9 mouse cellular contexts compared by ENCODE assay signal in the genomic region with DNA sequence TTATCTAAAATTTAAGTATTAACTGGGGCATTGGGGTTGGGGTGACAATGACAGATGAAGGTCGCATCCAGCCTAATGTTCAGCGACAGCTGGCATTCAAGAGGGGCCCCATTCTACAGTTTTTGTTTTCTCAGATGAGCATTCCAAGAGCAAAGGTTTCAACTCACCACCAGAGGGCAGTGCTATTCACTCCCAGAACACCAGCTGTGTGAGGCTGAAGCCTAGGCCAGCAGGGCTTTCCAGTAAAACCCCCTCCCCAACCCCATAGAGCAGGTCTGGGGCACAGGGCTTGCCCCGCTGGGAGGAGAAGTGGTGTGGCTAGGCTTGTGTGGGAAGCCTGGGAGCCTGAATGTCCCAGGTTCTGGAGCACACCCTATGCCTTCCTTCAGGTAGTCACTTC. TPM values are rescaled to one million over a fixed set of nuclear protein-coding genes. Genes with fewer than 3 reads are reported as not detected.
DNase-seq lines count a peak whose midpoint lies in the region; ATAC-seq and TF ChIP-seq lines count a peak whose summit lies in the region.
"Had no signal": no experiment of that assay in that cellular context is flagged by ENCODE, and none has a peak within 500 bp of the region (broad histone marks: within the 10 kb centered on the region; RNA-seq: fewer than 3 reads in every experiment).

No protein-coding gene starts in this region.

- H3K4me2 ChIP-seq in forebrain, postnatal 0 days (ENCODE audit: low read depth): no peak overlapping the region
- H3K4me2 ChIP-seq in kidney, embryonic 14.5 days (replicated peaks; ENCODE audit: low read depth, low read length): no peak overlapping the region
- no peak overlapping the region for H3K4me2 ChIP-seq in liver, embryonic 13.5 days
- H3K4me2 ChIP-seq: neural tube, embryonic 13.5 days had no signal

- TF ChIP-seq POLR2A in bone marrow macrophage, adult 2 months (IDR thresholded peaks at IDR 0.05; ENCODE audit: borderline replicate concordance, low read depth, low read length): no peak

- TF ChIP-seq CTCF in bone marrow macrophage, adult 2 months (IDR thresholded peaks at IDR 0.05; ENCODE audit: low read depth, low read length): peak; percentile 59
- TF ChIP-seq CTCF in forebrain, postnatal 0 days (IDR thresholded peaks at IDR 0.05; ENCODE audit: low read depth): peak; percentile 83

- no peaks in the 10 kb centered on the region for H3K9me3 ChIP-seq in forebrain, postnatal 0 days (ENCODE audit: low read length)
- no peaks in the 10 kb centered on the region for H3K9me3 ChIP-seq in kidney, embryonic 14.5 days (ENCODE audit: control insufficient read depth, low read length)
- H3K9me3 ChIP-seq in liver, embryonic 13.5 days (replicated peaks): no peaks in the 10 kb centered on the region
- H3K9me3 ChIP-seq: neural tube, embryonic 13.5 days had no signal

- H3K27me3 ChIP-seq in forebrain, postnatal 0 days (ENCODE audit: insufficient read depth, low read length): no peaks in the 10 kb centered on the region
- H3K27me3 ChIP-seq in kidney, embryonic 14.5 days (ENCODE audit: control insufficient read depth, insufficient read depth, low read length): no peaks in the 10 kb centered on the region
- peaks cover 9% of the 10 kb centered on the region; the same call in 1 of the 2 replicates for H3K27me3 ChIP-seq in liver, embryonic 13.5 days

- ATAC-seq in forebrain, postnatal 0 days: peak; percentile 61
- peak; percentile 51; the same call in 1 of the 2 replicates for ATAC-seq in kidney, embryonic 14.5 days (ENCODE audit: low FRiP score, low TSS enrichment)
- ATAC-seq in liver, embryonic 13.5 days (ENCODE audit: low read depth): no peak

- WGBS in forebrain, postnatal 0 days: 3% methylated on average over 3 of the region's 3 CpGs
- WGBS in kidney, embryonic 14.5 days: 0% methylated on average over 3 of the region's 3 CpGs
- WGBS in liver, embryonic 13.5 days (ENCODE audit: insufficient replicate concordance): 8% methylated on average over 3 of the region's 3 CpGs

- H3K36me3 ChIP-seq in forebrain, postnatal 0 days (ENCODE audit: insufficient read depth): no peaks in the 10 kb centered on the region
- no peaks in the 10 kb centered on the region for H3K36me3 ChIP-seq in kidney, embryonic 14.5 days (ENCODE audit: control insufficient read depth, insufficient read depth, low read length)
- no peaks in the 10 kb centered on the region for H3K36me3 ChIP-seq in liver, embryonic 13.5 days
- H3K36me3 ChIP-seq: neural tube, embryonic 13.5 days had no signal

- peak; percentile 57 for DNase-seq in urinary bladder, postnatal 14 days (ENCODE audit: low spot score)
- no peak for DNase-seq in urinary bladder, postnatal 25 days (ENCODE audit: low spot score)
- peak; percentile 64 for DNase-seq in forebrain, postnatal 0 days
- DNase-seq in liver, embryonic 13.5 days: peak; percentile 14
- peak; percentile 51 to 61 for DNase-seq in right cerebral cortex, adult 2 months (ENCODE audit: low spot score in 2 of 2)
- no peak for DNase-seq in ovary, postnatal 14 days (ENCODE audit: low spot score)

- no peak overlapping the region for H3K9ac ChIP-seq in forebrain, postnatal 0 days
- no peak overlapping the region for H3K9ac ChIP-seq in kidney, embryonic 14.5 days (ENCODE audit: low read depth, low read length)
- H3K9ac ChIP-seq in liver, embryonic 13.5 days: no peak overlapping the region
- H3K9ac ChIP-seq: neural tube, embryonic 13.5 days had no signal

- H3K4me3 ChIP-seq in bone marrow macrophage, adult 2 months (ENCODE audit: insufficient read depth, low read length): no peak overlapping the region
- H3K4me3 ChIP-seq in forebrain, postnatal 0 days (ENCODE audit: low read depth, low read length): no peak overlapping the region
- no peak overlapping the region for H3K4me3 ChIP-seq in kidney, embryonic 14.5 days (ENCODE audit: low read length)
- no peak overlapping the region for H3K4me3 ChIP-seq in liver, embryonic 13.5 days (replicated peaks)
- H3K4me3 ChIP-seq: neural tube, embryonic 13.5 days had no signal

- H3K27ac ChIP-seq in bone marrow macrophage, adult 2 months (ENCODE audit: insufficient read depth, low read depth, low read length): no peak overlapping the region
- H3K27ac ChIP-seq in forebrain, postnatal 0 days (ENCODE audit: low read depth, low read length): no peak overlapping the region
- no peak overlapping the region for H3K27ac ChIP-seq in kidney, embryonic 14.5 days (ENCODE audit: low read depth, low read length)
- no peak overlapping the region for H3K27ac ChIP-seq in liver, embryonic 13.5 days
- H3K27ac ChIP-seq: neural tube, embryonic 13.5 days had no signal

- no peaks in the 10 kb centered on the region for H3K4me1 ChIP-seq in bone marrow macrophage, adult 2 months (ENCODE audit: control insufficient read depth, insufficient read depth, low read length)
- no peaks in the 10 kb centered on the region for H3K4me1 ChIP-seq in forebrain, postnatal 0 days (ENCODE audit: insufficient read depth)
- peaks cover 5% of the 10 kb centered on the region; the same call in 1 of the 2 replicates for H3K4me1 ChIP-seq in kidney, embryonic 14.5 days (ENCODE audit: control insufficient read depth, insufficient read depth, low read length)
- H3K4me1 ChIP-seq in liver, embryonic 13.5 days (replicated peaks): peaks cover 9% of the 10 kb centered on the region; the same call in 1 of the 2 replicates

RNA-seq across cellular contexts. Expression of gene Ptges, which starts 38.7 kb away (rescaled TPM):
- polyA plus RNA-seq in bone marrow macrophage, adult 2 months (2012; ENCODE audit: insufficient read depth, insufficient read length, missing spikeins): 0.80 and 2.7 TPM in 2 replicates
- total RNA-seq in forebrain, postnatal 0 days (2014; rRNA removed): 4.2 and 6.3 TPM in 2 replicates
- 4.8 TPM in 2 replicates for polyA plus RNA-seq in forebrain, postnatal 0 days (2015; fragmentation: Nextera tagmentation; extraction: Ambion mirVana)
- polyA plus RNA-seq in kidney, embryonic 14.5 days (2014; fragmentation: Nextera tagmentation; extraction: Ambion mirVana): 6.1 and 7.2 TPM in 2 replicates
- 0.18 and 0.37 TPM in 2 replicates for polyA plus RNA-seq in liver, embryonic 13.5 days (2015; fragmentation: Nextera tagmentation; extraction: Ambion mirVana)

RNA-seq across cellular contexts. Expression of gene Prrx2, which starts 56.2 kb away (rescaled TPM):
- polyA plus RNA-seq in bone marrow macrophage, adult 2 months (2012; ENCODE audit: insufficient read depth, insufficient read length, missing spikeins): 0.63 TPM in 1 of 2 replicates, not detected in the other
- total RNA-seq in forebrain, postnatal 0 days (2014; rRNA removed): 2.5 and 4.1 TPM in 2 replicates
- polyA plus RNA-seq in forebrain, postnatal 0 days (2015; fragmentation: Nextera tagmentation; extraction: Ambion mirVana): 3.6 and 3.7 TPM in 2 replicates
- polyA plus RNA-seq in kidney, embryonic 14.5 days (2014; fragmentation: Nextera tagmentation; extraction: Ambion mirVana): 15.3 and 20.1 TPM in 2 replicates
- polyA plus RNA-seq in liver, embryonic 13.5 days (2015; fragmentation: Nextera tagmentation; extraction: Ambion mirVana): 0.53 and 0.57 TPM in 2 replicates

Comparison
In these comparisons a context has a peak if more than half of its experiments do, and no peak if none do; other contexts are left out.
1. DNase-seq: peak in urinary bladder, postnatal 14 days (single experiment), forebrain, postnatal 0 days (single experiment), liver, embryonic 13.5 days (single experiment) and right cerebral cortex, adult 2 months (2 of 2); none in urinary bladder, postnatal 25 days (single experiment) and ovary, postnatal 14 days (single experiment).